Mouse (Mus musculus): ENCODE measurements around the gene Rxfp2.

The Rxfp2 gene

GRCm38 (mm10) chr5:150044533-150044932 is 26.1 kb downstream of the Rxfp2 start:
- DNase-seq (ENCODE audit: low spot score), result no peak

- no peak for DNase-seq (ENCODE audit: low spot score)
Measured at GRCm38 (mm10) chr5:150046438-150046837, 28.0 kb downstream of the Rxfp2 start.

- DNase-seq (ENCODE audit: low spot score), result peak; percentile 8
Measured at GRCm38 (mm10) chr5:150049946-150050345, 31.5 kb downstream of the Rxfp2 start.

GRCm38 (mm10) chr5:150051828-150052227 is 33.4 kb downstream of the Rxfp2 start:
- peak; percentile 4 for DNase-seq (ENCODE audit: low spot score)

DNA sequence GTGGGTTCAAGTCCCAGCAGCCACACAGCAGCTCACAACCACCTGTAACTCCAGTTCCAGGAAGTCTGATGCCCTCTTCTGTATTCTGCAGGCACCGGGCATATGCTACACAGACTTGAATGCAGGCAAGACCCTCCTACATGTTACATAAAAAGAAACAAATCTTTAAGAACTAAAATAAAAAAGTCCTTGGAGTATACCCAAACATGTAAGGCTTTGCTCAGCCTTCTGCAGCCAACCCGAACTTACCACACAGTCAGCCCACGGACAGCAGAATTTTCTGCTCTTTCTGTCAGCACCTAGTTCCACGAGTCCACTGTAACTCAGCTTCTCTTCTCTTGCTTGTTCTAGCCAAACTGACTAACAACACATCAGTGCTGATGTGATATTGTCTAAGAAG is 34.8 kb downstream of the Rxfp2 start:
- no peak for DNase-seq (ENCODE audit: low spot score)

GRCm38 (mm10) chr5:150053956-150054355 is 35.5 kb downstream of the Rxfp2 start:
- no peak for DNase-seq (ENCODE audit: low spot score)

GRCm38 (mm10) chr5:150055322-150055721 is 36.8 kb downstream of the Rxfp2 start:
- DNase-seq (ENCODE audit: low spot score), result no peak

DNA sequence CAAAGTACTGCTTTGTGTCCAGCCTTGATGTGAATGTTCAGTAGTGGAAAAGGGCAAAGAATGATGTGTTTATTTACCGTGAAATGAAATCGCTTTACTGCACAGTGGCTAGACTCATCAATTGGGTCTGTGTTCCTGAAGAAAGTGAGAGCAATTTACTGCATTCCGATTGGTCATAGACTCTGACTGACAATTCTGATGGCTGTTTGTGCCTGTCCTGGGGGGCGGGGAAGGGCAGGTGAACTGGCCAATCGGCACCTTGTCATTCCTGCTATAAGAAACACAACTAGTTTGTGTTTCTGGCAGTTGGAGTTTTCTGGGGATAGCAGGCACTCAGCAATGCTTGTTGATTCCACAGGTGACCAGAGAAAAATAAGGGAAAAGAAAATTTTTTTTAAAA is 37.6 kb downstream of the Rxfp2 start:
- DNase-seq (ENCODE audit: low spot score), result no peak

GRCm38 (mm10) chr5:150058845-150059244 is 40.4 kb downstream of the Rxfp2 start:
- DNase-seq (ENCODE audit: low spot score), result no peak

- DNase-seq (ENCODE audit: low spot score), result no peak
Measured at GRCm38 (mm10) chr5:150059466-150059865, 41.0 kb downstream of the Rxfp2 start.

GRCm38 (mm10) chr5:150061086-150061485 is 42.6 kb downstream of the Rxfp2 start:
- DNase-seq (ENCODE audit: low spot score), result no peak

DNA sequence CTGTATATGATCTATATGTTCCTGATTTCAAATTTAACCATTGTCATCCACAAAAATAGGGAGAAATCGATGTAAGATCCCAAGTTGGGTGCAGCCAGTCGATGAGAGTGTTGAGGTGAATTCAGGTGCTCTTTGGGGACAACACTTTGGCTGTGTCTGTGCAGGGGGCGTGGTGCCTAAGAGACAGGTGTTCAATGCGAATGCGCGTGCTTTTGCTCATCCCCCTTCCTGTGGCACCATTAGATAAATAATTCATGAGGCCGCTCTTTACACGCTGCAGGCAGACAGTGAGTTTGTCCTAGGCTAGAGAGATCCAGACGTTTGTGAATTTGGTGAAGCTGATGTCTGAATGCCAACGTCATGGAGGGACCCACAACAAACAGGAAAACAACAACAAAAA is 45.8 kb downstream of the Rxfp2 start:
- no peak for DNase-seq (ENCODE audit: low spot score)

DNA sequence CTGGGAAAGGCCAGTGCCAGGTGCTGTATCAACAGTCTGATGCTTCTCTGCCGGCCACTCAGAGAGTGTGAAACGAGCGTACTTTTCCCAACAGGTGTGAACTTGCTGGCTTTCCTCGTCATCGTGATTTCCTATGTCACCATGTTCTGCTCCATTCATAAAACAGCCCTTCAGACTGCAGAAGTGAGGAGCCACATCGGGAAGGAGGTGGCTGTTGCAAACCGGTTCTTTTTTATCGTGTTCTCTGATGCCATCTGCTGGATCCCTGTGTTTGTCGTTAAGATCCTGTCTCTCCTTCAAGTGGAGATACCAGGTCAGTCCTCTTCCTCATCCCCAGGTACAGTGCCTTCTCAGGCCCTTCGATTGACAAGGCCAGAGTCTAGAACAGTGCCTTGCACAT is 51.6 kb downstream of the Rxfp2 start:
- no peak for DNase-seq (ENCODE audit: low spot score)

DNA sequence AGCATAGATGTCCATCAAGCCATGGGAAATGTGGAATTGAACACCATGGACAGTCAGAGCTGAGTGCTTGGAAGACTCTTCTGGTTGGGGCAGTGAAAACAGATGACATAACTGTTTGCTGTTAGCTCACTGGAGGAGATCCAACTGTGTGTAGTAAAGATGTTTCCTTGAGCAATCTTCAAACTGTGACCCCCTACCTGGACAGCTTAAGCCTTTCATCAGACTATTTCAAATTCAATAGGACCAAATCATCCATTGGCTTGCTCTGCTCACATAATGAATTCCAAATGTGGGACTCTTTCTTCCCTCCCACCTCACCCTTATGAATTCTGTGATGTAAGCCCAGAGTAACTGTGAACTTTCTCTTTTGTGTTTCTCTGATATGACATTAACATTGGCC is 53.3 kb downstream of the Rxfp2 start:
- DNase-seq (ENCODE audit: low spot score), result no peak

DNA sequence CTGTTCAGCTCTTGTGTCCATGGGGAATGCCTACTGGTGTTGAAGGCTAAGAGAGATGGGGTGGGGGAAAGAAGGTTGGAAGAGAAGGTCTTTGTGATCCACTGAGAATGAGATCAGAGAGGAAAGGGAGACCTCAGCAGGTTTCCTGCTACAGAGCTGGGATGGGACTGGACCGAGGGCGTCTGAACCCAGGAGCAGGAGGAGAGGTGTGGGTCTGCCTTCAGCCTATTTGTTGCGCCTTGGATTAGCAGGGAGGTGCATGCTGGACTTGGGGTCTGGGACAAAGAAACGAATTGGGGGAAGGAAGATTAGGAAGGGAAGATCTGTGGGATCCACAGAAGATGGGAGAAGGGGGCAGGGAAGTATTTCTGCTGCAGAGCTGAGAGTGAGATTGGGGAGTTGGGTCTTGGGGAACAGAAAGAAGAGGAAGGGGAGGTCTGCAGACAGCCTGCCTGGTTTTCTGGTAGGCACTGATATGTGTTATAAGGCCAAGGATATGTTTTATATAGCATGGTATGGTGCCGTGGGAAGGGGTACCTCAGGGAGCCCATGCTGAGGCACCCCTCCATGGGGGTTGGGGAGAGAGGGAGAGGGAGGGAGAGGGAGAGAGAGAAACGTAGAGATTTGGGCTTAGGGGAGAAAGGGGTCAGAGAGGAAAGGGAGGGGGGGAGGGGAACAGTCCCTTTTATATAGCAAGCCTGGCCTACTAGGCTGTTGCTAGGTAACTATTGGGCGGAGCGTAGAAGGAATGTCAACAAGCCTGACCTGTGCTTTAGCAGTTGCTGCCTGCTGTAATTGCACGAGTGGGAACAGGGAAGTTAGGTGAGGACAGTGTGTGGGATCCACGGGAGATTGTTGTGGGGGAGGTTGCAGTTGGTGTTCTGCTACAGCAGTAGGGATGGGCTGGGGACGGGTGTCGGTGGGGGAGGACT is 61.7 kb downstream of the Rxfp2 start:
- DNase-seq (ENCODE audit: low spot score), result no peak

GRCm38 (mm10) chr5:150082696-150083095 is 64.2 kb downstream of the Rxfp2 start:
- no peak for DNase-seq (ENCODE audit: low spot score)

GRCm38 (mm10) chr5:150083190-150083589 is 64.7 kb downstream of the Rxfp2 start:
- DNase-seq (ENCODE audit: low spot score), result no peak

DNA sequence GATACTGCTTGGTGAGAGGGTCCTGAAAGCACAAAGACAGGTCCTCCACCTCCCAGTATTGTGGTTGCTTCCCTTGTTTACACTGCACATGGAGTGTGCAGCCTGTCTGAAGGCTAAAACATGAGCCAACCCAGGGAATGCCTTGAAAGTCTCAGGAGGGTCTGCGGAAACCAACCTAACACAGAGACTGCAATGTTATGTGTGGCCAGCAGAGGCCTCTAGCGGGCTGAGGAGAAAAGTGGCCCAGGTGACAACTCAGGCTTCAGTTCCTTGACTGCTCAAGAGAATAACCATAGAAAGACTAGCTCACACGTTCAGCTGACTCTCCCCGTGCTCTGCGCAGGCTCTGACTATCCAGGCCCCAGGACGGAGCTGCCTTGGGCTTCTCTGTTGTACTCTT is 79.1 kb downstream of the Rxfp2 start:
- DNase-seq (ENCODE audit: low spot score), result no peak

DNA sequence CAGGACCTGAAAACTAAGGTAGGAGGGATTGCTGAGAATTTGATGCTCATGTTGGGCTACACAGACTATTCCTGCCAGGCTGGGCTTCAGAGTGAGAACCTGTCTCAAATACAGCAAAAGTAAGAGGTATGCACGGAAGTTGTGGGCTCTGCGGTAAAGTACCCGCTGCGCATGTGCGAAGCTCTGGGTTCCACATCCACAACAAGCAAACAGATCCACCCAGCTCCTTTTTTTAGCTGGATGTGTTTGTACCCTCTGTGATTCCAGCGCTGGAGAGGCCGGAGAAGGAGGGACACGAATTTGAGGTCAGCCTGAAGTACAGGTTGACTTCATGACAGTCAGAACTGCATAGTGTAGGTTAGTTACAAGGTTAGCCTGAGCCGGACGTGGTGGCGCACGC is 80.3 kb downstream of the Rxfp2 start:
- DNase-seq (ENCODE audit: low spot score), result no peak

DNA sequence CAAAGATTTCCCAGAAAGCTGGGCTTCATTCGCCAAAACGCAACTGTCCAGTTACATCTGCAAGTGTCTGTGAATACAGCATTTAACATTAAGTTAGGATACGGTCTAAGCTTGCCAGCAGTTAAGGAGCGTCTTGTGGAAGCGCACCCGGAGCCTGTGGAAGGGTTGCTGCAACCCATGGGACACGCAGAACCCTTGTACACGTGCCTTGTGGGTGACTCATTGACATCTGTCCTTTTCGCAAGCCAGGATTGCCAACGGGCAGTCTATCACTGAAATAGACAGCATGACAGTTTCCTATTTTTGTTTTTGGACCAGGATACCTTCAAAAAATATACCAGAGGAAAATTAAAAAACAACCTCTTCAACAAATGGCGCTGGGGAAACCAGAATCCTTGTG is 83.3 kb downstream of the Rxfp2 start:
- no peak for DNase-seq (ENCODE audit: low spot score)

DNA sequence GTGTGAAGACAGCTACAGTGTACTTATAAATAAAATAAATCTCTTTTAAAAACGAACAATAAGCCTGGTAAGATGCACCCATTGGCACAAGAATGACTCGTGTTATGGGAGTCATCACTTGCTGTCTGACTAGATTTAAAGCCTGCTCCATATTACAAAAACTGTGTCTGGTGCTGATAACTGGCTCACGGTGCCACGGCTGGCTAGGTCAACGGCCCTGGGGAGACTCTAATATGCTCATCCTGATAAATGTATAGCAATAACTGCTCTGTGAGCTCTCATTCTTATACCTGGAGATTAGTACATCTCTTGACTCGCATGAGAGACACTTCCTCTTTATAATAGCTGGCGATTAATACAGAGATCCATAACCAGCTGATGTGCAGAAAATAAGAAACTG is 87.9 kb downstream of the Rxfp2 start:
- DNase-seq (ENCODE audit: low spot score), result no peak

DNA sequence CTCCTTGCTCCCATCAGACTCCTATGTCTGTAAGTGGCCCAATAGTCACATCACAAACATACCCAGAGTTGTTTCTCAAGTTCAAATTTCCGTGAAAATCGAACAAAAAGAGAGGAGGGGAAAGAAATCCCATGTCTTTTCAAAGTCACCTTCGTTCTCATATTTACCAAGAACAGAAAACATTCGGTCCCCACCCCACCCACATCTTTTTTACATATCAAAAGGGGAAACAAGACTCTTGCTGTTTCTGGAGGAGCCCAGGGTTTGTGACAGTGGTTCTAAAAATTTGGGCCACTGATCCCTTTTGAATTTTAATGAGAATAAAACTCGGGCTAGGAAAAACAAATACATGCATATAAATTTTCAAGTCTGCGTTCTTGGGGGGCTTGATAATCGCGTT is 92.8 kb downstream of the Rxfp2 start:
- DNase-seq (ENCODE audit: low spot score), result no peak

DNA sequence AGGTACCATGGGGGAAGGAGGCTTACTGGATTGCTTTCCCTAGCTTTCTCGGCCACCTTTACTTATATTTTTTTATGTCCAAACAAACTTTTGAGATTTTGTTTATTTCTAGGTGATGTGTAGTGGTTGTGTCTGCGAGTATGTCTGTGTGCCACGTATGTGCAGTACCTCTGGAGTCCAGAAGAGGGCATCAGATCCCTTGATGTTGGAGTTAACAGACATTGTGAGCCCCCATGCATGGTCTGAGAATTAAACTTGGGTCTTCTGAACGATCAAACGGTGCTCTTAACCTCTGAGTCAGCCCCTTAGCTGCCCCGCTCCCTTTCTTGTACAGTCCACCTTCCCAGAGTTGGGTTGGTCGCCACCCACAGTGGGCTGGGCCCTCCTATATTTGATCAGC is 95.5 kb downstream of the Rxfp2 start:
- no peak for DNase-seq (ENCODE audit: low spot score)

GRCm38 (mm10) chr5:150114778-150115177 is 96.3 kb downstream of the Rxfp2 start:
- DNase-seq (ENCODE audit: low spot score), result no peak

All from c-Kit-positive CD71-positive TER-119-positive erythroid progenitor cells, embryonic 14.5 days (primary cell).